Mouse (Mus musculus) MEL (cell line): Measurements from ENCODE around the gene Slc4a8.

Experiments used
- CTCF ChIP-seq, 3 experiments: IDR thresholded peaks in 2 of 3; conservative IDR thresholded peaks in 1 of 3; 2 replicates each; pipeline ENCODE4 v1.5.1; 2011 to 2012; ENCODE audit warnings: low read length in 3 of 3, low read depth in 2 of 3, mild to moderate bottlenecking in 2 of 3, improper control_type of control experiment in 1 of 3, inconsistent platforms in 1 of 3, mixed read lengths in 1 of 3, moderate library complexity in 1 of 3; ENCODE audit not compliant: control insufficient read depth in 1 of 3, insufficient read depth in 1 of 3, poor library complexity in 1 of 3, severe bottlenecking in 1 of 3
- EP300 ChIP-seq, 2 experiments: IDR thresholded peaks; 2 replicates each; pipeline ENCODE4 v1.6.1; 2011; ENCODE audit warnings: improper control_type of control experiment in 2 of 2, low read length in 2 of 2, low read depth in 1 of 2, mild to moderate bottlenecking in 1 of 2
- GABPA ChIP-seq: IDR thresholded peaks from 2 replicates; pipeline ENCODE4 v1.6.1; 2012; ENCODE audit warnings: low read depth, mild to moderate bottlenecking, inconsistent platforms, low read length, improper control_type of control experiment, moderate library complexity
- TBP ChIP-seq: IDR thresholded peaks from 2 replicates; pipeline ENCODE4 v1.8.0; 2011; ENCODE audit warnings: low read depth, low read length, improper control_type of control experiment

DNA sequence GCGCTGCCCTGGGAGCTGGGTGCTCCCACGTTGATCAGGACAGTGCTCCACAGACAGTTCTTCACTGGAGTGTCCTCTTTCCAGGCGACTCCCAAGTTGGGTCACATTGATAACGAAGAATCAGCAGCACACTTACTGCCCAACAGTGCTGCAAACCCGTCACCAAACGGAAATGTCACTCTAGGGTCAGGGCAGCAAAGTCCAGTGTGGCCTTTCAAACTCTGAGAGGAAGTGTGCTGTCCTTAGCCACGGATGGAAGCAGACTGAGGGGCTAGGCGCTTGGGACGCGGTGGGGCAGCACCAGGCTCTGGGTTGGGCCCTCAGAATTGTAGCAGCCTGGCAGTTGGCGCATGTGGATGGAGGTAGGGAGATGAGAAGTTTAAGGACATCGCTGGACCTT is 46.5 kb downstream of the Slc4a8 start:
- TF ChIP-seq CTCF (IDR thresholded peaks at IDR 0.05 in 2 of 3, conservative IDR thresholded peaks at IDR 0.05 in 1 of 3; ENCODE audit: control insufficient read depth in 1 of 3, insufficient read depth in 1 of 3, low read depth in 2 of 3, low read length in 3 of 3, poor library complexity in 1 of 3, severe bottlenecking in 1 of 3) (no peak), TBP (no peak), GABPA (no peak), EP300 (IDR thresholded peaks at IDR 0.05; ENCODE audit: low read depth in 1 of 2, low read length in 2 of 2) (no peak)
